Mouse (Mus musculus): ENCODE data around the gene Tmco4. TPM values are rescaled to one million over a fixed set of nuclear protein-coding genes. Genes with fewer than 3 reads are reported as not detected.

Gene Tmco4
- total RNA-seq, 4 experiments from 2014 or later: 9.9 to 13.6 (median 11.7) TPM

- no peak for DNase-seq (ENCODE audit: low spot score)
Measured at GRCm38 (mm10) chr4:139057291-139057690, 84.6 kb downstream of the Tmco4 start.

- DNase-seq (ENCODE audit: low spot score): no peak
Measured at GRCm38 (mm10) chr4:139058029-139058428, 85.3 kb downstream of the Tmco4 start.

GRCm38 (mm10) chr4:139059569-139059968, 86.9 kb downstream of the Tmco4 start:
- no peak for DNase-seq (ENCODE audit: low spot score)

- no peak for DNase-seq (ENCODE audit: low spot score)
Measured at GRCm38 (mm10) chr4:139064831-139065230, 92.1 kb downstream of the Tmco4 start.

GRCm38 (mm10) chr4:139068287-139068686, 95.6 kb downstream of the Tmco4 start:
- DNase-seq (ENCODE audit: low spot score): no peak

GRCm38 (mm10) chr4:139074060-139074459, 101.4 kb downstream of the Tmco4 start:
- no peak for DNase-seq (ENCODE audit: low spot score)

GRCm38 (mm10) chr4:139075041-139075711, 102.5 kb downstream of the Tmco4 start, which contains the start of gene Htr6:
Gene Htr6, minus strand, starts transcription at chr4:139075570.
- DNase-seq (ENCODE audit: low spot score): no peak

GRCm38 (mm10) chr4:139075915-139076314, 103.2 kb downstream of the Tmco4 start:
- DNase-seq (ENCODE audit: low spot score): no peak

GRCm38 (mm10) chr4:139078313-139078712, 105.6 kb downstream of the Tmco4 start:
- no peak for DNase-seq (ENCODE audit: low spot score)

GRCm38 (mm10) chr4:139078726-139079125, 106.0 kb downstream of the Tmco4 start:
- no peak for DNase-seq (ENCODE audit: low spot score)

GRCm38 (mm10) chr4:139079439-139079838, 106.8 kb downstream of the Tmco4 start:
- no peak for DNase-seq (ENCODE audit: low spot score)

- no peak for DNase-seq (ENCODE audit: low spot score)
Measured at GRCm38 (mm10) chr4:139080259-139080658, 107.6 kb downstream of the Tmco4 start.

- no peak for DNase-seq (ENCODE audit: low spot score)
Measured at GRCm38 (mm10) chr4:139081270-139081931, 108.7 kb downstream of the Tmco4 start.

- DNase-seq (ENCODE audit: low spot score): no peak
Measured at GRCm38 (mm10) chr4:139082790-139083564, 110.3 kb downstream of the Tmco4 start.

GRCm38 (mm10) chr4:139085337-139085736, 112.6 kb downstream of the Tmco4 start:
- DNase-seq (ENCODE audit: low spot score): no peak

GRCm38 (mm10) chr4:139086037-139086436, 113.3 kb downstream of the Tmco4 start:
- DNase-seq (ENCODE audit: low spot score): peak; percentile 85

- DNase-seq (ENCODE audit: low spot score): no peak
Measured at GRCm38 (mm10) chr4:139086984-139087383, 114.3 kb downstream of the Tmco4 start.

GRCm38 (mm10) chr4:139088982-139089671, 116.4 kb downstream of the Tmco4 start:
- DNase-seq (ENCODE audit: low spot score): no peak

GRCm38 (mm10) chr4:139090303-139090940, 117.7 kb downstream of the Tmco4 start:
- no peak for DNase-seq (ENCODE audit: low spot score)

GRCm38 (mm10) chr4:139091066-139091465, 118.4 kb downstream of the Tmco4 start:
- DNase-seq (ENCODE audit: low spot score): no peak

Data from heart, adult 8-10 months (tissue).